Mouse (Mus musculus): ENCODE measurements around the gene Tyw5. TPM values are rescaled to one million over a fixed set of nuclear protein-coding genes. Genes with fewer than 3 reads are reported as not detected.

The Tyw5 gene
- 17.3 and 21.7 TPM in 2 replicates for polyA plus RNA-seq (2015; fragmentation: Nextera tagmentation; extraction: Ambion mirVana)

DNA sequence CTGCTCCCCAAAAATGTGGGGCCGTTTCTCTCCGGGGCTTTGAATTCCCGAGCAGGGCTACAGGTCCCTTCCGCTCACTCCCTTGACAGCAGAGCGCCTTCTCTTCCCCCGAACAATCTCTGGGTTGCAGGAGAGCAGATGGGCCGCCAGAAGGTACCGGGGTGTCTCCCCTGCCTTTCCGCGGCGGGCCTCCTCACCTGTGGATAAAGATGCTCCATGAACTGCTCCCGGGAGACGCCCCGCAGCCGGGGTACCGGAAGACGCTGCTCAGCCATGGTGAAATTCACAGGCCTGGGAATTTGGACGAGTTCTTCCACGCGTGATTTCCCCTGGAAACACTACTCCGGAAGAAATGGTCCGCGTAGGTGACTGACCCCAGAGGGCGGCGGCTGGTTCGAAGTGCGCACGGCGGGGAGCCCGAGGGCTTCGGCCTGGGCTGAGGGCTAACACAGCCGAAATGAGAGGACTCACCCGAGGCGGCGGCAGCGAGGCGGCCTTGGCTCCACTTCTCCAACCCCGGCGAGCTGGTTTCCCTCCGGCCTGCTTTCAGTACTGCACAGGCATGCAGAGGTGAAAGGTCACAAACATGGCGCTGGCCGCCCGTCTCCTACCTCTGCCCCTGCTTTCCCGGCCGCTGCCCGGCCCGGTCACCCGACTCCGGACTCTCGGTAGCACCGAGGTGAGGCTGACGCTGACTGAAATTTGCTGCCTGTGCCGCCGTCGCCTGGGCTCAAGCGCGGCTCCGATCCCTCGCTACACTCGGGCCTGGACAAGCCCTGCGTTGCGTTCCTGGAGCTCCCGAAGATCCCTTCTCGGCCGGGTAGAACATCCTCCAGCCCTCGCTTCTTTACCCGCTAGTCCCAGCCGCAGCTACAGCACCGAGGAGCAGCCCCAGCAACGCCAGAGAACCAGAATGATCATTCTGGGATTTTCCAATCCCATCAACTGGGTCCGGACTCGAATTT is at the start of gene Tyw5, which contains the start of gene Maip1:
Gene Tyw5, minus strand, starts transcription at position 915 of the 965 bp plus-strand sequence.
Gene Maip1, plus strand, starts transcription at position 142 of the 965 bp plus-strand sequence.
- Histone ChIP-seq H3K4me3 (replicated peaks) (peak within 1 kb of the TSS; percentile 89), H3K4me2 (peak within 1 kb of the TSS; percentile 84), H3K9me3 (replicated peaks) (no peaks in the 10 kb centered on the region), H3K27ac (peak within 1 kb of the TSS; percentile 92), H3K9ac (peak within 1 kb of the TSS; percentile 91), H3K4me1 (replicated peaks) (peaks cover 32% of the 10 kb centered on the region), H3K27me3 (no peaks in the 10 kb centered on the region), H3K36me3 (0 out of 2 replicates have a peak, but pooled peaks cover 2% of the 10 kb centered on the region)
- peak; percentile 85 for ATAC-seq (ENCODE audit: low read depth)
- WGBS (ENCODE audit: insufficient replicate concordance), result under 1% methylated on average over 72 of the region's 72 CpGs
- DNase-seq, result peak; percentile 68

DNA sequence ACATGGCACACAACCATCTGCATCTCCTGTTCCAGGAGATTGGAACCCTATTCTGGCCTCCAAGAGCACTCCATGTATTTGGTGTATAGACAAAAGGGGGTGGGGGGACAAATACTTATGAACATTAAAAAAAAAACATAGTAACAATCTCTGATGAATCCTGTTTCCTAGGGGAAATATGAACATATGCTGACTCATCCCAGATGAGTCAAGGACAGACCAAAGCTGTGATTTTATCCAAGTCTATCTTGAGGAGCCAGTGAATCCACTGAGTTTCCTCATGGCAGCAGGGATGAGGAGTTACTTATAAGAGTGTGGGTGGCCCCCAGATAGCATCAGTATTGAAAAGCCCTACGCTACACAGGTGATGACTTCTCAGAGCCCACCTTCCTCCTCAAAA is 43.3 kb upstream of the Tyw5 start:
- Histone ChIP-seq H3K36me3 (no peaks in the 10 kb centered on the region), H3K4me1 (replicated peaks) (no peaks in the 10 kb centered on the region), H3K4me2 (no peak overlapping the region), H3K4me3 (replicated peaks) (no peak overlapping the region), H3K27me3 (no peaks in the 10 kb centered on the region), H3K9me3 (replicated peaks) (no peaks in the 10 kb centered on the region), H3K27ac (no peak overlapping the region), H3K9ac (no peak overlapping the region)
- 63% methylated on average over 1 of the region's 1 CpGs for WGBS (ENCODE audit: insufficient replicate concordance)
- DNase-seq (no peak), ATAC-seq (ENCODE audit: low read depth) (no peak)

DNA sequence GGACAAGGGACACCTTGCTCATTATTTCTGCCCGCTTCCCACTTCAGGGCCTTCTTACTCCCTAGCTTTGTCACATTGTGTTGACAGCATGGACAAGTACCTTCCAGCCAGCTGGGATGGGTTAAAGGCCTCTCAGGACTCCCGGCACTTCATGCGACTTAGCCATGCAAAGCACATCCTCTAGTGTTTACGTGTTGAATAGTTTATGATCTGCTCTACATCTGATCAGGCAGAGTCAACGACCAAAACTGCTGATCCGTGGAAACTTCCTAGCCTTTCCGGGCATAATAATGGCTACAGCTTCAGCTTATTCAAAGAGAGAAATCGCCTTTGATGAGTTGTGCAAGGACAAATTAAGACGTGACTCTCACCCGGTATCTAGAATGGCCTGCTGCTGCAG is 38.8 kb upstream of the Tyw5 start:
- WGBS (ENCODE audit: insufficient replicate concordance), result 69% methylated on average over 10 of the region's 10 CpGs
- Histone ChIP-seq H3K27me3 (no peaks in the 10 kb centered on the region), H3K4me3 (replicated peaks) (no peak overlapping the region), H3K4me1 (replicated peaks) (no peaks in the 10 kb centered on the region), H3K27ac (no peak overlapping the region), H3K36me3 (no peaks in the 10 kb centered on the region), H3K9me3 (replicated peaks) (no peaks in the 10 kb centered on the region), H3K4me2 (no peak overlapping the region), H3K9ac (no peak overlapping the region)
- no peak for DNase-seq
- no peak for ATAC-seq (ENCODE audit: low read depth)

DNA sequence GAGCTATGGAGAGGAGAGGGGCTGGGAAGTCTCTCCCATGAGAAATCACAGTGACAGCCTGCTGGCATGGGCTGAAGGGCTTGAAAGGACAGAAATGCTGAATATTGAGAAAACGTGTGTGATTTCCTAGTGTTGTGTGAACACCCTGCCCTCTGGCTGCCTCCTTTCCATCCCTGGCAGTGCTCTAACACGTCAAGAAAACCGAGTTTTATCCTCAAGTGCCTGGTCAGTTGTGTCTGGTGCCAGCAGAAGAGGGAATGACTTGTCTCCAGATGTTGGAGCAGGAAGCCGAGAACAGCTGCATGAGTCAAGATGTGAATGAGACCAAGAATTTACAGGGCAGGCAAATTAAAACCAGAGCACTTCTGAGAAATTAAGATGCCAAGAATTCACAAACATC is 33.9 kb upstream of the Tyw5 start:
- peaks cover 13% of the 10 kb centered on the region for H3K4me1 ChIP-seq (replicated peaks)
- ATAC-seq (ENCODE audit: low read depth) (no peak), DNase-seq (no peak)
- H3K27ac ChIP-seq, result no peak overlapping the region
- H3K9me3 ChIP-seq (replicated peaks), result no peaks in the 10 kb centered on the region
- WGBS (ENCODE audit: insufficient replicate concordance), result 36% methylated on average over 4 of the region's 4 CpGs
- H3K27me3 ChIP-seq, result no peaks in the 10 kb centered on the region
- H3K4me2 ChIP-seq, result no peak overlapping the region
- H3K4me3 ChIP-seq (replicated peaks), result no peak overlapping the region
- H3K9ac ChIP-seq, result no peak overlapping the region
- H3K36me3 ChIP-seq, result no peaks in the 10 kb centered on the region

DNA sequence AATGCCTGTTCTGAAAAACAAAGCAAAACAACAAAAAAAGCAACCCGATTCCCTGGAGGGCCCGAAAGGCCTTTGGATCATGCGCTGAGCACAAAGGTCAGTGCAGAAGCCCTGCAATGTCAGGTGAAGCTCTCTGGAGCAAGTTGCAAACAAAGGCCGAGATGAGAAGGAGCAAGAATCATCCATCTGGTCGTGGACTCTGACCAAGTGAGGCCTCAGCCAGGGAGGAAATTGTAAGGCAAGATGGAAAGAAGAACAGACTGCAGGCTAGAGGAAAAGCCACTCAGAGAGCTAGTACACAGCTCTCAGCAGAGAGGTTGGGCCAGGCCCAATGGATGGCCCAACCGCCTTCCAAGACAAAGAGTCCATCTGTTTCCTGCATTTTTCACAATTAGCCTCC is 32.1 kb upstream of the Tyw5 start:
- Histone ChIP-seq H3K27me3 (no peaks in the 10 kb centered on the region), H3K9me3 (replicated peaks) (no peaks in the 10 kb centered on the region), H3K4me3 (replicated peaks) (no peak overlapping the region), H3K4me1 (replicated peaks) (peaks cover 13% of the 10 kb centered on the region), H3K27ac (no peak overlapping the region), H3K36me3 (no peaks in the 10 kb centered on the region), H3K9ac (no peak overlapping the region), H3K4me2 (no peak overlapping the region)
- DNase-seq (no peak), ATAC-seq (ENCODE audit: low read depth) (no peak)
- WGBS (ENCODE audit: insufficient replicate concordance), result 61% methylated on average over 6 of the region's 6 CpGs

DNA sequence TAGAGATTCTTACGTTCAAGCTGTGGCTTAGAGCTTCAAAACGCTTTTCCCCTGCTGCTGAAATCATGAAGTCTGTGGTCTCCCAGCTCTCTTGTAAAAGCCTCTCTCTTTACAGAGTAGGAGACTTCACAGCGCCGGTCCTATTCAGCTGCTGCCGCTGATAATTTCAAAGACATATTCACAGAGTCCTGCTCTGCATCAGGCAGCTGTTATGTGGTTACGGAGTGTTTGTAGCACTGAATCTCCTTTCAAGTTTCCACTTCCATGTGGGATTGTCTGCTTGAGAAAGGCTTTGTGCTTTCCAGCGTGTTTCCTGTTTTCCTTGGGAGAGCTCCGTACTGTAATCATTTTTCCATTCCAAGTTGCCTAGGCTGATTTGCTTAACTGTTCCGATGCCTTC is 30.1 kb upstream of the Tyw5 start:
- Histone ChIP-seq H3K9ac (no peak overlapping the region), H3K9me3 (replicated peaks) (no peaks in the 10 kb centered on the region), H3K27me3 (no peaks in the 10 kb centered on the region), H3K27ac (peak overlapping the region; percentile 37; the same call in 1 of the 2 replicates), H3K4me2 (peak overlapping the region; percentile 45), H3K36me3 (no peaks in the 10 kb centered on the region), H3K4me3 (replicated peaks) (peak overlapping the region; percentile 1), H3K4me1 (replicated peaks) (peaks cover 13% of the 10 kb centered on the region)
- 24% methylated on average over 9 of the region's 9 CpGs for WGBS (ENCODE audit: insufficient replicate concordance)
- ATAC-seq (ENCODE audit: low read depth) (no peak), DNase-seq (no peak)

DNA sequence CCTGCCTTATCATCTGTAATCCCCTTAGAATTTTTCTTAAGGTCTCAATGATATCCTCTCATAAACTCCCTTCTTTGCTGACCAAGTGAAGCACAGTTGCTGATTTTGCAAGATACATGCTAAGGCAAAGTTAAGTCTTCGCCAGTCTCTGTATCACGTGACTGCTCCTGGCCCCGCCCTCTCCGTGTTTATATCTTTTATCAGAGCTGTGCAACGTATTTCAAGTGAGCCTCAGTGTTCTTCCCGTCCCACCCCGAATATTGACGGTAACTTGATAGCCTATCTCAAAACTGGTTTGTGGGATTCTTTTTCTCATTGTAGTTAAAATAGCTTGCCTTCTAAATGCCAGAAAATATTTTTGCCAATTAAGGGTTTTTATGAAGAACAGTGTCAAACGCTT is 29.5 kb upstream of the Tyw5 start:
- H3K4me1 ChIP-seq (replicated peaks), result peaks cover 13% of the 10 kb centered on the region
- H3K4me2 ChIP-seq, result peak overlapping the region; percentile 45
- H3K4me3 ChIP-seq (replicated peaks), result peak overlapping the region; percentile 1
- peak; percentile 54 for DNase-seq
- no peak overlapping the region for H3K9ac ChIP-seq
- ATAC-seq (ENCODE audit: low read depth), result peak; percentile 74
- no peaks in the 10 kb centered on the region for H3K9me3 ChIP-seq (replicated peaks)
- H3K36me3 ChIP-seq, result no peaks in the 10 kb centered on the region
- no peak overlapping the region for H3K27ac ChIP-seq
- H3K27me3 ChIP-seq, result no peaks in the 10 kb centered on the region
- WGBS (ENCODE audit: insufficient replicate concordance), result 24% methylated on average over 9 of the region's 9 CpGs

DNA sequence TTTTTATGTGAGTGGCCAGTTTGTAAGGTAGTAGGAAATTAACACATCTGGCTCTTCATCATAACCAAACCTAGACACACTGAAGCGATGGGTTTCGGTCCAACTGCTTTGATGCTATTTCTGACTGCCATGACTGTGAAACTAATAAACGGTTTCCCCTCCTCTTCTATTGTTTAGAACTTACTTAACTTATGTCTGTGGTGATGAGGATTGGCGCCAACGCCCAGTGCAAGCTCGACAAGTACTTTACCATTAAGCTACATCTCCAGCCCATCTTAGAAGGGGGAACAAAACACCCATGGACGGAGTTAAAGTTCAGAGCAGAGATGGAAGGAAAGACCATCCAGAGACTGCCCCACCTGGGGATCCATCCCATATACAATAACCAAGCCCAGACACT is 26.2 kb upstream of the Tyw5 start:
- H3K4me3 ChIP-seq (replicated peaks), result no peak overlapping the region
- no peak for ATAC-seq (ENCODE audit: low read depth)

DNA sequence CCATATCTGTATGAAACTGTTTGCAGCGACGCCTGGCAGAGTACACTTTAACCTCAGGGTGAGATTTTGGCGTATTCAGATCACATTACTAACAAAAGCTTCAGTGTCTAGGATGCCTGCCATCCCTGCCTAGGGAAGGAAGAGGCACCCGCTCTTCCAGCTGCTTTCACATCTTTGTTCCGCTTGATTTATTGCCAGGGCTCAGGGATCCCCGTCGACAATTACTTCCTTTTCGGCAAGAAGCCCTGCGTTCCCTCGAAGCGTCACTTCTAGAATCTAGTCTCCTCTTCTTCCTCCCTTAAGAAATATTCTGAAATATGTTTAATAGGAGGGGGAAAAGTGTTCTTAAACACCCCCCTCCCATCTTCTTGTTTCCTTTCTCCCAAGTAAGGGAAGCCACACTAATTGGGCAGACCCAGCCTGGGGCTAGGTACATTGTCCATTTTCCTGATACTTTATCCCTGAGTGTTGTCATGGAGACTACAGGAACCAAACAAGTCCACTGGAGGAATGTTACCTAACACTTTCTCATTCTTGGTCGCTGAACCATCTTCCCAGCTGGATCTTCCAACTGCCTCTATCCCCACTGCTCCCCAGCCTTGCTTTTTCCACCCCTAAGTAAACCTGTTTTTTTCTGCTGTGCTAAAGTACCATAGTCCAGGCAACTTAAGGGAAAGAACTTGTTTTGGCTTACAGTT is 23.0 kb upstream of the Tyw5 start:
- Histone ChIP-seq H3K9ac (no peak overlapping the region), H3K27me3 (peaks cover 3% of the 10 kb centered on the region; the same call in 1 of the 2 replicates), H3K36me3 (no peaks in the 10 kb centered on the region), H3K27ac (no peak overlapping the region), H3K4me1 (replicated peaks) (no peaks in the 10 kb centered on the region), H3K4me3 (replicated peaks) (no peak overlapping the region), H3K9me3 (replicated peaks) (no peaks in the 10 kb centered on the region), H3K4me2 (no peak overlapping the region)
- 17% methylated on average over 12 of the region's 12 CpGs for WGBS (ENCODE audit: insufficient replicate concordance)
- DNase-seq (no peak), ATAC-seq (ENCODE audit: low read depth) (no peak)

More for the DNA sequence above, 26.2 kb upstream of the Tyw5 start:
- H3K36me3 ChIP-seq, result no peaks in the 10 kb centered on the region
- H3K27me3 ChIP-seq, result peaks cover 3% of the 10 kb centered on the region; the same call in 1 of the 2 replicates
- no peak overlapping the region for H3K9ac ChIP-seq
- H3K9me3 ChIP-seq (replicated peaks), result no peaks in the 10 kb centered on the region
- DNase-seq, result no peak
- H3K4me1 ChIP-seq (replicated peaks), result peaks cover 13% of the 10 kb centered on the region
- 73% methylated on average over 7 of the region's 7 CpGs for WGBS (ENCODE audit: insufficient replicate concordance)
- no peak overlapping the region for H3K27ac ChIP-seq
- H3K4me2 ChIP-seq, result no peak overlapping the region

DNA sequence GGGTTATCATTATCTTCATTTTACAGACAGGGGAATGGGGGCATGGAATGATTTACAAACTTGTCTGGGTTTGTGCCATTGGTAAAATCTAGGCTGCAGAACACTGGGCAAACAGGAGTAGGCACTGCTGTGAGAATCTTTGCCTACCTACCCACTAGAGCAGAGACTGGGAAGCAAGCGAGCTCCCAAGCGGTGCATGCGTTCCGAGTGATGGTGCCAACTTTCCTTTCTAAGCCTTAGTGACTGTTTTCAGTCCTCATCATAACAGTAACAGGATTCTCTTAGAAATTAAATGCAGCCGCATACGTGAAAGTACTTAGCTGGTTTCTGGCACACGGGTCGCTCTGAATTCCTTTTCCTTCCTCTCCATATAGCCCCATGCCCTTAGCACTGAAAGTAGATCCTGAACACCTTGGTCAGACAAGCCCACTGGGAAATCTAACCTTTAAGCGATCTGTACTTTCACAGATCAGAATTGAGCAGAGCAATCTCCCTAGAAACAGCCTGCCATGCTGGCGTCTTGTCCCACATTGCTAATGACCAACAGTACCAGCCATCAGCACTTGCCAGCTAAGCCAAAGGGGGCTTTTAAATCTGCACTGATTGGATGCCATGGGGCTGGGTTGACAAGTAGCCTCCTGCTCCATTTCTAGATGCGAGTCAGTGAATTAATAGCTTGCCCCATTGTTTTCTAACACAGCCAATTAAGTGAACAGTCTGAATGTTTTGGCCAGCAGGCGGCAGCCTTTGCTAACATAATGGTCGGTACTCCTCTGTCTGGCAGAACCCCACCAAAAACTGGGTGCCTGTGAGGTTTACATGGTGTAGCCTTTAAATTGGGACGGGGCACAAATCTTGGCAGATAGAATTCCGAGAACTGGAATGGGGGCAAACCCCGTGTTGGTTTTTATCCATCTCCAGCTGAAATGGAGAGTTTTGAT is 21.7 kb upstream of the Tyw5 start:
- no peaks in the 10 kb centered on the region for H3K36me3 ChIP-seq
- peaks cover 3% of the 10 kb centered on the region; the same call in 1 of the 2 replicates for H3K27me3 ChIP-seq
- H3K4me3 ChIP-seq (replicated peaks), result no peak overlapping the region
- H3K27ac ChIP-seq, result no peak overlapping the region
- H3K4me2 ChIP-seq, result no peak overlapping the region
- H3K9ac ChIP-seq, result no peak overlapping the region
- DNase-seq (peak; percentile 24), ATAC-seq (ENCODE audit: low read depth) (no peak)
- WGBS (ENCODE audit: insufficient replicate concordance), result 50% methylated on average over 16 of the region's 16 CpGs
- no peaks in the 10 kb centered on the region for H3K4me1 ChIP-seq (replicated peaks)
- H3K9me3 ChIP-seq (replicated peaks), result no peaks in the 10 kb centered on the region

All from liver, embryonic 13.5 days (tissue).